Comparison of ENCODE assay signal across 9 mouse cellular contexts in the genomic region with DNA sequence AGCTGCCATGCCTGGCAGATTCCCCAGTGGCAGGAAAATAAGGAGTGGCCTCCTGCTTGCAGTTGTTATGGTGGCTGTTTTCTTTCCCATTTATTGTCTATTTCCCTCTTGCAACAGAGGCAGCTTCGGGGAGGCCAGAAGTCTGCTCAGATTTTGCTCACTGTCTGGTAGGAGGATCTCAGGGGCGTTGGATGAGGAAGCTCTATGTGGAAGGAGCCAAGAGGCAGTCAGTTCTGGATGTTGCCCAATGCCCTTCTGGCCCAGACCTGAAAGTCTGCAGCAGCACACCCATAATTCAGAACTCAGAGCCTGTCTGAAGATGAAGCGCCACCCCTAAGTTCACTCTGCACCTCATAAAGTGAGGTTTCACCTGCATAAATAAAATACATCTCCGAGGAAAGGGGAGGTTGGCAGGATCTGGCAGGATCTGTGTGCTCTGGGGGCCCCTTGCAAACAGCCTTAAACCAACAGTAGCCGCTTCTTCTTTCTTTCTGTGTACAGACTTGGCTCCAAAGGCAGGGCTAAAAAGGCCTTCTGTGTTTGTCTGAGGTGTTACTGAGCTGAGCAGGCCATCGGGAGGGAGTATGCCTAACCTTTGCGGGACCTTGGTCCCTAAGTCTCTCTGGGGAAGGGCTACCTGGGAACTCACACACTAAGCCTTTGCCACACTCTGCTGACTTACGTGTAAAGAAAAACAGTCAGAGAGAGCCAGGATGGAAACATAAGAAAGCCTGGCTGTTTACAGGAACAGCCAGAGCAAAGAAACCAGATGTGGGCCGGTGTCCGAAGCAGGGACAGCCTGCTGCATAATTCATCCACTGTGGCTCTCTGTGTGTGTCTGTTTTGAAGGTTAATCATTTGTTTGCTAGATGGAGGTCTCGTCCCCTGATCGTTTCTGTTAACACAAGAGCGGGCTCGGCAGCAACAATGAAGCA.
DNase-seq lines count a peak whose midpoint lies in the region; ATAC-seq lines count a peak whose summit lies in the region.
"Had no signal": no experiment of that assay in that cellular context is flagged by ENCODE, and none has a peak within 500 bp of the region (broad histone marks: within the 10 kb centered on the region; RNA-seq: fewer than 3 reads in every experiment).

No protein-coding gene starts in this region.

- peak; percentile 12 for DNase-seq in left cerebral cortex, postnatal 4 days
- no peak for DNase-seq in left cerebral cortex, postnatal 10 days (ENCODE audit: extremely low spot score in 1 of 2, low spot score in 2 of 2)
- DNase-seq in embryo, embryonic 10.5 days (ENCODE audit: low spot score): peak; percentile 3
- DNase-seq in lung, postnatal 14 days: peak; percentile 25
- DNase-seq in spleen, adult 12 weeks (ENCODE audit: low spot score): no peak
- DNase-seq in MN1 (ENCODE audit: low spot score): no peak

- 57% methylated on average over 14 of the region's 14 CpGs for WGBS in hindbrain, embryonic 16.5 days
- 76% methylated on average over 14 of the region's 14 CpGs for WGBS in heart, embryonic 12.5 days

- peak overlapping the region; percentile 9; the same call in 1 of the 2 replicates for H3K27ac ChIP-seq in hindbrain, embryonic 16.5 days (ENCODE audit: low read depth, low read length)
- no peak overlapping the region for H3K27ac ChIP-seq in heart, embryonic 12.5 days (ENCODE audit: poor library complexity, severe bottlenecking)

- no peaks in the 10 kb centered on the region for H3K9me3 ChIP-seq in hindbrain, embryonic 16.5 days (ENCODE audit: control insufficient read depth, low read length)
- no peaks in the 10 kb centered on the region for H3K9me3 ChIP-seq in heart, embryonic 12.5 days (replicated peaks)

- no peak overlapping the region for H3K4me2 ChIP-seq in hindbrain, embryonic 16.5 days (ENCODE audit: low read length)
- no peak overlapping the region for H3K4me2 ChIP-seq in heart, embryonic 12.5 days

- H3K27me3 ChIP-seq in hindbrain, embryonic 16.5 days (replicated peaks; ENCODE audit: control insufficient read depth, insufficient read depth, low read length): no peaks in the 10 kb centered on the region
- no peaks in the 10 kb centered on the region for H3K27me3 ChIP-seq in heart, embryonic 12.5 days (replicated peaks)
- H3K27me3 ChIP-seq: Patski had no signal

- no peak overlapping the region for H3K4me3 ChIP-seq in hindbrain, embryonic 16.5 days (ENCODE audit: low read length)
- H3K4me3 ChIP-seq in heart, embryonic 12.5 days: no peak overlapping the region

- no peaks in the 10 kb centered on the region for H3K36me3 ChIP-seq in hindbrain, embryonic 16.5 days (ENCODE audit: control insufficient read depth, insufficient read depth, low read length)
- no peaks in the 10 kb centered on the region for H3K36me3 ChIP-seq in heart, embryonic 12.5 days

- H3K4me1 ChIP-seq in hindbrain, embryonic 16.5 days (ENCODE audit: control insufficient read depth, insufficient read depth, low read depth, low read length): peaks cover 12% of the 10 kb centered on the region
- peaks cover 3% of the 10 kb centered on the region; the same call in 1 of the 2 replicates for H3K4me1 ChIP-seq in heart, embryonic 12.5 days (replicated peaks)

- ATAC-seq in hindbrain, embryonic 16.5 days: 0 out of 2 replicates have a peak, but pooled peaks have one; percentile 28
- ATAC-seq in heart, embryonic 12.5 days (ENCODE audit: insufficient number of reproducible peaks, low FRiP score): no peak
- ATAC-seq: Patski had no signal

- intact Hi-C loops in left cerebral cortex, postnatal 4 days (cut with DNase I): no loop called here
- intact Hi-C loops in left cerebral cortex, postnatal 10 days (cut with DNase I): no loop called here

- H3K9ac ChIP-seq in hindbrain, embryonic 16.5 days (ENCODE audit: low read depth, low read length): peak overlapping the region; percentile 8; the same call in 1 of the 2 replicates
- no peak overlapping the region for H3K9ac ChIP-seq in heart, embryonic 12.5 days

Comparison
In these comparisons a context has a peak if more than half of its experiments do, and no peak if none do; other contexts are left out.
1. DNase-seq: peak in left cerebral cortex, postnatal 4 days (single experiment), embryo, embryonic 10.5 days (single experiment) and lung, postnatal 14 days (single experiment); none in left cerebral cortex, postnatal 10 days (0 of 2), spleen, adult 12 weeks (single experiment) and MN1 (single experiment).